Mouse (Mus musculus) midbrain, embryonic 13.5 days (tissue): ENCODE measurements around the gene Cdip1. TPM values are rescaled to one million over a fixed set of nuclear protein-coding genes. Genes with fewer than 3 reads are reported as not detected.
"Not testable (repeated sequence)": the region's sequence is repeated elsewhere in the genome, so short reads cannot be mapped to it uniquely, and the experiment has no call there.

Experiments
- ATAC-seq: fragments of 200-750 bp; cut with Nextera tagmentation; 2 replicates; pipeline ENCODE4 v1.8.0; 2017; ENCODE audit warnings: mild to moderate bottlenecking, moderate TSS enrichment, moderate library complexity
- H3K27ac ChIP-seq: fragments of 300-500 bp; sonication (generic); 2 replicates; pipeline ENCODE4 v1.5.1; 2015; ENCODE audit warnings: inconsistent platforms, mild to moderate bottlenecking, moderate library complexity
- H3K27me3 ChIP-seq: fragments of 300-500 bp; sonication (generic); 2 replicates; pipeline ENCODE4 v1.6.1; 2015; ENCODE audit warnings: mild to moderate bottlenecking, inconsistent platforms
- H3K36me3 ChIP-seq: fragments of 300-500 bp; sonication (generic); 2 replicates; pipeline ENCODE4 v1.6.1; 2015; ENCODE audit warnings: mild to moderate bottlenecking, inconsistent platforms
- H3K4me1 ChIP-seq: fragments of 300-500 bp; sonication (generic); replicated peaks from 2 replicates; pipeline ENCODE4 v1.6.1; 2015; ENCODE audit warnings: inconsistent platforms
- H3K4me2 ChIP-seq: fragments of 300-500 bp; sonication (generic); replicated peaks from 2 replicates; pipeline ENCODE4 v1.6.1; 2015; ENCODE audit warnings: moderate library complexity, mild to moderate bottlenecking, inconsistent platforms
- H3K4me3 ChIP-seq: fragments of 300-500 bp; sonication (generic); replicated peaks from 2 replicates; pipeline ENCODE4 v1.5.1; 2015; ENCODE audit warnings: mild to moderate bottlenecking, inconsistent platforms
- H3K9ac ChIP-seq: fragments of 300-500 bp; sonication (generic); replicated peaks from 2 replicates; pipeline ENCODE4 v1.6.1; 2015; ENCODE audit warnings: mild to moderate bottlenecking, inconsistent platforms
- H3K9me3 ChIP-seq: fragments of 300-500 bp; sonication (generic); 2 replicates; pipeline ENCODE4 v1.6.1; 2016; ENCODE audit warnings: mild to moderate bottlenecking, inconsistent platforms
- whole genome bisulfite sequencing: fragments of 180-500 bp; shearing (Covaris S2); methylation state at CpG from one replicate; pipeline ENCODE4 v1.1.7; 2015; 5-methylcytosine and 5-hydroxymethylcytosine counted together
- polyA plus RNA-seq: library from polyadenylated mRNA; unstranded; fragments of >200 nt; fragmentation: Nextera tagmentation; extraction: Ambion mirVana; gene quantifications from 2 replicates; pipeline ENCODE4 v1.2.1, GENCODE M21; 2015

Gene Cdip1
- 108 and 109 TPM in 2 replicates for polyA plus RNA-seq

DNA sequence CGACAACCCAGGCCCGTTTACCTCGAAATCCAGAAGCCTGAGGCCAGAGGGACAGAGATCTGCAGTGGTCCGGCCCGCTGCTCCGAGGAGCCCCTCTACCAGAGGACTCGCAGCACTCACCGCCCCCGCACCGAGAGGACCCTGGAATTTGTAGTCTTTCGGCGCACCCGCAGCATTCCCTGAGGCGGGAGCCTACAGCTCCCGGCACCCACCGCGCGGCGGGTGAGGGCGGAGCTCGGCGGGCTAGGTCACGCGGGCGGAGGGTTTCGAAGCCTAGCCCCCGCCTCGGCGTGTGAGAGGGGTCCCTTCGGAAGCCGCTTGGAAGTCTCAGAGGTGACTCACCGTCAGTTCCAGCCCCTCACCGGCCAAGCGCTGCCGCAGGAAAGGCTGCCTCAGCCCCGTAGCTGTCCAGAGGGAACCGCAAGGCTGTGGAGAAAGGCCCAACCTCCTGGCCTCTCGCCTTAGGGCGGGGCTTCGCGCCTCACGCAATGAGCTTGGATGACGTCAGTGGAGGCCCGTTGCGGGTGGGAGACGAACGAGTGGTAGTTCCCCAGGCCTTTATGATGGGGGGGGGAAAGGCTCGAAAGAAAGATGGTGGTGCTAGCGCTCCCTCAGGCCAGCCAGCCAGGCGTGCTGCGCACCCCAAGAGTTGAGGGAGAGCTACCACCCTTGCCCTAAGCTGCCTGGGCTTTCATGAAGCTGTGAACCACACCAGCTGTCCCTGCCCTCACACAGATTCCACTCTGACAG is at the start of gene Cdip1:
TSS of gene Cdip1 (minus strand) at position 483 of the 750 bp plus-strand sequence.
- Histone ChIP-seq H3K9me3 (no peaks in the 10 kb centered on the region), H3K4me2 (peak within 1 kb of the TSS; percentile 91), H3K27ac (peak within 1 kb of the TSS; percentile 98), H3K36me3 (no peaks in the 10 kb centered on the region), H3K4me3 (peak within 1 kb of the TSS; percentile 60), H3K9ac (peak within 1 kb of the TSS; percentile 89), H3K27me3 (no peaks in the 10 kb centered on the region), H3K4me1 (peaks cover 45% of the 10 kb centered on the region)
- ATAC-seq: peak; percentile 99
- WGBS: under 1% methylated on average over 51 of the region's 51 CpGs

DNA sequence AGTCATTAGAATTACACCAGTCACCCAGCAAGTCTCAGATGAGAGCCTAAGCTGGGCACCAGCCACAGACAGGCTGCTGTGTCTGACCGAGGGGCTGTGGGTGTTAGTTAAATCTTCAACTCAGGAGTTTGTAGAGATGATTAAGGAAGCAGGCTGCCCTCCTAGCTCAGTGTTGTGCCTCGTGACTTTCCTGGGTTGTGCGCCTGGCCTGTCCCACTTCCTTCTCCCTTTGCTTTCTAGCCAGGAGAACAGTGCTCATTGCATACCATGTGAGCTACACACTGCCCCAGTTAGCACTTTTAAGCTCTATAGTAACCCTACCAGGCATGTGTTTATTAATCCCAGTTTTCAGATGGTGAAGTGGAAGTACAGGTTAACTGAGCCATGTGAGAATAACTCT is 49.5 kb upstream of the Cdip1 start:
- Histone ChIP-seq H3K9me3 (no peaks in the 10 kb centered on the region), H3K36me3 (no peaks in the 10 kb centered on the region), H3K27me3 (no peaks in the 10 kb centered on the region), H3K4me2 (no peak overlapping the region), H3K27ac (no peak overlapping the region), H3K4me1 (no peaks in the 10 kb centered on the region), H3K4me3 (no peak overlapping the region), H3K9ac (no peak overlapping the region)
- no peak for ATAC-seq
- WGBS: 93% methylated on average over 3 of the region's 3 CpGs

DNA sequence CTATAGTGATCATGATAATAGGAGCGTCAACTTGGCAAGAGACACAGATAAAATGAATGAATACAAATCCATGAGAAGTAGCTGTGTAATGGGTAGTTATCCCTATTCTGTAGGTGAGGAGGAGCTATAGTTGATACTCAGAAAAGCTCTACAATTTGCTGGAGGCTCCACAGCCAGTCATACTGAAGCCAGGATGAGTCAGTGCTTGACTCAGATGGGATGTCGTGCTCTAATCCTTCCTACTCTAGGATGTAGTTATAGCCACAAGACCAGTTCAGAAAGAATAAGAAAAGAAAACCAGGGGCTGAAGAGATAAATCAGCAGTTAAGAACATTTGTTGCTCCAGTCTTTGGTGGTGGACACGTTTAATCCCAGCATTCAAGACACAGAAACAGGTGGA is 47.5 kb upstream of the Cdip1 start:
- Histone ChIP-seq H3K4me3 (no peak overlapping the region), H3K9me3 (no peaks in the 10 kb centered on the region), H3K27me3 (no peaks in the 10 kb centered on the region), H3K27ac (no peak overlapping the region), H3K9ac (no peak overlapping the region), H3K4me2 (no peak overlapping the region), H3K4me1 (no peaks in the 10 kb centered on the region), H3K36me3 (no peaks in the 10 kb centered on the region)
- ATAC-seq: no peak
- 79% methylated on average over 3 of the region's 3 CpGs for WGBS

DNA sequence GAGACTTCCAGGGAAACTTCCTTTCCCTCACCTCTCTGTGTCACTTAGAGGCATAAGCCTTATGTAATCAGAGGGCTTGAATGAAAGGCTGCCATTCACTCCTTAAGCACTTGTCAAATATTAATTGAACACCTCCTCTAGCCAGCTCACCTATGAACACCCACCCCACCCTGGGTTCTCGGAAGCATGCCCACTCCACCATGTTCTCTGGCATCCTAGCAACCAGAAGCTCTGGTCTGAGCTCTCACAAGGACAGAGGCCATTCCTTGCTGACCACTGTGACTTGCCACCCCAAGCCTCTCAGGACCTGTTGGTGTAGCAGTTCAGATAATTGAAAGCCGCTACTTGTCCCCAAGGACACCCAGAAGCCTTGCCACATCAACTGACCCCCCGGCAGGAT is 45.1 kb upstream of the Cdip1 start, which contains the start of gene 4930562C15Rik:
TSS of gene 4930562C15Rik (plus strand) at position 226 of the 400 bp plus-strand sequence.
- Histone ChIP-seq H3K4me2 (no peak within 1 kb of the TSS), H3K27ac (no peak within 1 kb of the TSS), H3K4me1 (no peaks in the 10 kb centered on the region), H3K4me3 (no peak within 1 kb of the TSS), H3K9ac (no peak within 1 kb of the TSS), H3K27me3 (no peaks in the 10 kb centered on the region), H3K9me3 (no peaks in the 10 kb centered on the region), H3K36me3 (no peaks in the 10 kb centered on the region)
- no peak for ATAC-seq
- 85% methylated on average over 3 of the region's 3 CpGs for WGBS

DNA sequence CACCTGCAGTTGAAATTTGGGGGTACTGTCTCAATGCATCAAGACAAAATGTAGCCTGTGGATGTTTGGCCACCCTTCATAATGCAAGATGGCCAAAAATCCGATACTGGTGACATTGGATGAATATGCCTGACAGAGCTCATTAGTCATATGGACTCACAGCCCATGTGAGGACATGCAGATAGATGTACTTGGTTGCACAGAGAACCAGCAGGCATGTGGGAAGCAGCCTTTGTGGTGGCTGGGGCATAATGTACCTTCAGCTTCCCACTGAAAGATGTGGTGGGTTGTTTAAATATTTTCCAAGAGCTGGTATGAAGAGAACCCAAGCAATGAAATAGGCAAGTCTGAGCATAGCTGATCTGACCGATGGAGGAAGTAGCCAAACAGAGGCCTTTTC is 43.8 kb upstream of the Cdip1 start:
- Histone ChIP-seq H3K36me3 (no peaks in the 10 kb centered on the region), H3K4me1 (no peaks in the 10 kb centered on the region), H3K27me3 (no peaks in the 10 kb centered on the region), H3K9ac (no peak overlapping the region), H3K27ac (no peak overlapping the region), H3K4me3 (no peak overlapping the region), H3K4me2 (no peak overlapping the region), H3K9me3 (no peaks in the 10 kb centered on the region)
- ATAC-seq: no peak
- 75% methylated on average over 2 of the region's 2 CpGs for WGBS

DNA sequence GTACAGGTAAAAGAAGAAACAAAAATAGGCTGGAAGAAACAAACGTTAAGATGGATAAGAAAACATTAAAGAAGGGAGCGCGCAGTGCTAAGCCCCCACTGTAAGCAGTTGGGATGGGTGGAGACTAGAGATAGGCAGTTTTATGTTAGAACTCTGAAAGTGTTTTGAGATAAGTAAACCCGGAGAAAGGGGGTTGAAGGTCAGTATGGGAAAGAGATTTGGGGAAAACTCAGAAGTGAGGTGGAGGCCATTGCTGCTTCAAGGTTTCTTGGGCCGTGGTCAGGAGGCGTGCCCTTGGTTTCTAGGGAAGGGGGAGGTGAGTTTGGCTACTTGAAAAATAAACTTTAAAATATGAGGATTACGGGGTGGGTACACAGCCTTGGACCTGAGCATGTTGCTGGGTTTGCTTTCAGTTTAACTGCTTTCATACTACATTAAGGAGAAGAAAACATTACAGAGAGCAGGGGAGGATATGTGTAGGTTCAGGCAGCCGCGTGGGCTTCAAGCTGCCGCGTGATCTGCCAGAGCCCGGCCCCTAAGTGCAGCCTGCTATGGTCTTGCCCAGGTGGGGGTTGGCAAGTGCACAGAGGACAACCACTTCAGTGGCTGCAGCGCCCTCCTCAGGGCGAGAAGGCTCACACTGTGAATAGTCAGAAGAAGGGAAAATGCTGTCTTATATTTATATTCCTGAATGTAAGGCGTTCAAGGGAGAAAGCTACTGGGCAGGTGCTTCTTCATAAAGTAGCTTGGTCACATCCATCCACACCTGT is 41.7 kb upstream of the Cdip1 start:
- Histone ChIP-seq H3K36me3 (no peaks in the 10 kb centered on the region), H3K4me1 (no peaks in the 10 kb centered on the region), H3K9ac (no peak overlapping the region), H3K9me3 (no peaks in the 10 kb centered on the region), H3K27ac (no peak overlapping the region), H3K27me3 (no peaks in the 10 kb centered on the region), H3K4me2 (no peak overlapping the region), H3K4me3 (no peak overlapping the region)
- ATAC-seq: no peak
- 75% methylated on average over 15 of the region's 15 CpGs for WGBS

DNA sequence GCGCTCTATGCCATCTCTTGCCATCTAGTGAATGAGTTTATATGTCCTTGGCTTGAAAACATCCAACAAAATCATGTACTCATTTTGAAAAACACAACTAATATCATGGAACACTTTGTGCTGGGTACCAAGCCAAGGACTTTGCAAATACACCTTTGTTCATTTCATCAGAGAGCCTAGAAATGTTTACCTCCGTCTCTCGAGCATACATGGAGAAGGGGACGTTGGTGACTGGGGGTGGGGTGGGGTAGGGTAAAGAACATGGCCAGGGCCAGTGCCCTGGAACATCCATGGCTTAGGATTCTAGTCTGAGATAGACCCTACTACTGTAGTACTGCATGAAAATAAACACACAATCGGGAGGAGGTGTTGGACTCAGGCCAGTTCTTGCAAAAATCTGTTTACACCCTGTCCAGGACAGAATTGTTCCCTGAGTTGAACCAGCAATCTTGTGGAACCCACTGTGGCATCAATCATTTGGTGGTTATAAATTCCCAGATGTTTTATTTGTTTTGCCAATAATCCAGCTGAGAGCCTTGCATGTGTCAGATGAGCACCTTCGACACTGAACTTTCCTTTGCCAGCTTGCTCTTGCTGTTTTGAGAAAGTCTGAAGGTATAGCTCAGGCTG is 39.3 kb upstream of the Cdip1 start:
- no peaks in the 10 kb centered on the region for H3K36me3 ChIP-seq
- H3K27me3 ChIP-seq: no peaks in the 10 kb centered on the region
- 89% methylated on average over 6 of the region's 6 CpGs for WGBS
- no peaks in the 10 kb centered on the region for H3K4me1 ChIP-seq
- H3K9me3 ChIP-seq: no peaks in the 10 kb centered on the region
- no peak overlapping the region for H3K27ac ChIP-seq
- H3K4me3 ChIP-seq: no peak overlapping the region
- H3K4me2 ChIP-seq: no peak overlapping the region
- no peak for ATAC-seq
- no peak overlapping the region for H3K9ac ChIP-seq

DNA sequence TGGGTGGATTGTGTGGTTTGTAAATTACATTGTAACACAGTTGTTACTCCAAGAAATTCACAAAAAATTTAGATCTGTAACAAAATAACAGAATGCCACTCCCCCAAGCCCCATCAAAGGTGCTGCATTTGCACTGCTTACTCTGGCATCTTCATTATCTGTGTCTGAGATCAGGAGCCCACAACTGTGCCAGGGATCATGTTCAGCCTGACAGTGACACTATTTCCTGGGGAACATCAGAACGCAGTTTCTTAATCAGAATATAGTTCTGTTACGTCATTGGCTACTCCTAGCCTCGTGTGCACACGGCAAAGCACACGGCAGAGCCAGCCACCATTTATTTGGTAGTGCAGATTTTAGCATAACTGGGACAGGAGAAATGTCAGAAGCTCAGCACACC is 37.5 kb upstream of the Cdip1 start:
- Histone ChIP-seq H3K27ac (no peak overlapping the region), H3K4me1 (no peaks in the 10 kb centered on the region), H3K36me3 (no peaks in the 10 kb centered on the region), H3K27me3 (no peaks in the 10 kb centered on the region), H3K4me3 (no peak overlapping the region), H3K4me2 (no peak overlapping the region), H3K9me3 (no peaks in the 10 kb centered on the region), H3K9ac (no peak overlapping the region)
- ATAC-seq: no peak
- 92% methylated on average over 5 of the region's 5 CpGs for WGBS

DNA sequence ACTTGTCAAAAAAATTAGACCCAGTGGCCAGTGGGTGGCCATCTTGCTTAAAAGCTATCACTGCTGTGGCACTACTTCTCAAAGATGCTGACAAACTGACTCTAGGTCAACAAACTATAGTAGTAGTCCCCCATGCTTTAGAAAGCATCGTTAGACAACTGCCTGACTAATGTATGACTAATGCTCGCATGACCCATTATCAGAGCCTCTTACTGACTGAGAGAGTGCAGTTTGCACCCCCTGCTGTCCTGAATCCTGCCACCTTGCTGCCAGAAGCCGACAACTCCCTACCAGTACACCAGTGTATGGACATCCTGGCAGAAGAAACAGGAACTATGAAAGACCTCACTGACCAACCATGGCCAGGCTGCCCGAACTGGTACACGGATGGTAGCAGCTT is 34.4 kb upstream of the Cdip1 start:
- ATAC-seq, H3K36me3 ChIP-seq, H3K4me2 ChIP-seq, H3K4me3 ChIP-seq, H3K9ac ChIP-seq, H3K4me1 ChIP-seq, H3K27me3 ChIP-seq, H3K27ac ChIP-seq, H3K9me3 ChIP-seq: not testable (repeated sequence)
- 84% methylated on average over 5 of the region's 5 CpGs for WGBS

DNA sequence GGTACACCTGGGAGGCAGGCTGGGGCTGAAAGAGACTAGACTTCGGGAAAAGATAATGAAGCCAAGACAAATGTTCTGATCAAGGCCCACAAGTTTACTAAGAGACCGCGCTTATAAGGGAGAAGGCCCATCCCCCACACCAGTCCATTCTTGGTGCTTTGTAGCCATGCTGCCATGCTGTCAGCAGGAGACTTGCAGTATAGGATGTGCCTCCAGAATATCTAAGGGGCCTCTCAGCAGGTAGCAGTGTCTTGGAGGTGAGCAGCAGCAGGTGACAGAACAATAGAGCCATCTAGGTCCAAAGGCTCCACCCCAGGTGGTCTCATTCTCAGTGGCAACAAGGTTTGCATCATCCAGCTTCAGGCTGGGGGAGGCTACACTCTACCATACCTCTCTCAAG is 28.3 kb upstream of the Cdip1 start:
- H3K9me3 ChIP-seq: peaks cover 5% of the 10 kb centered on the region; the same call in 1 of the 2 replicates
- no peak overlapping the region for H3K9ac ChIP-seq
- no peak overlapping the region for H3K4me2 ChIP-seq
- H3K36me3 ChIP-seq: no peaks in the 10 kb centered on the region
- H3K27me3 ChIP-seq: no peaks in the 10 kb centered on the region
- no peaks in the 10 kb centered on the region for H3K4me1 ChIP-seq
- H3K27ac ChIP-seq: no peak overlapping the region
- no peak overlapping the region for H3K4me3 ChIP-seq
- no peak for ATAC-seq
- 89% methylated on average over 3 of the region's 3 CpGs for WGBS

DNA sequence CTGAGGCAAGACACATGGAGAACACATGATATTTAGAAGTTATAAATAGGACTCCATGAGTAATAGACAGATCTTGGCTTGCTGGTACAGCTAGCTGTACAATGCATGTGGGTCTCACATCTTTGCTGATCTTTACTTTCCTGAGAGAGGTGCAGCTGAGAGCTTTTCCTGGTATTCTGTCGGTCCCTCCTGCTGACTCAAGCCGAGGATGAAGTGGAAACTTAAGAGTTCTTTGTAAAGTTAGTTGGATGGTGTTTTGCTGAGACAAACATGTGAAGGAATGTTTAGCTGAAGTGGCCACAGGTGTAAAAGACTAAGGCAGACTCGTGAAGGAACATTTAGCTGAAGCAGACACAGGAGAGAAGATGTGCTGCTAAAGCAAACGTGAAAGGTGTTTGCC is 6.5 kb upstream of the Cdip1 start:
- Histone ChIP-seq H3K4me2 (no peak overlapping the region), H3K36me3 (no peaks in the 10 kb centered on the region), H3K4me1 (no peaks in the 10 kb centered on the region), H3K9ac (no peak overlapping the region), H3K9me3 (no peaks in the 10 kb centered on the region), H3K4me3 (no peak overlapping the region), H3K27ac (no peak overlapping the region), H3K27me3 (no peaks in the 10 kb centered on the region)
- WGBS: 85% methylated on average over 4 of the region's 4 CpGs
- ATAC-seq: no peak

DNA sequence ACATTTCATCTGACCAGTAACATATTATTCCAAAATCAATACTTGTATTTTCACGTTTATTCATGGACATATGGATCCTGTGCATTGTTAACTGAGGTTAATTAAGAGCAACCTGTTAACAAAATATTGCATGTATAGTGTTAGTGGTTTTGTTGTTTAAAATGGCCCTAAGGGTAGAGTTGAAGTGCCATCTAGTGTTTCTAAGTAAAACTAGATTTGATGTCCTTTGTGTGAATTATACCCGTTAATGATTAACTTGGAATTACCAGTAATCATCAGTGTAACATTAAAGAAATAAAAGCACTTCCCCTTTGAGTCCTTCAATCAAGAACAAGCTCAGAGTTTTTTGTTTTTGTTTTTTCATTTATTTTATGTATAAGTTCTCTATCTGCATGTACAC is 1.2 kb upstream of the Cdip1 start:
- 67% methylated on average over 2 of the region's 2 CpGs for WGBS
- Histone ChIP-seq H3K9ac (no peak overlapping the region), H3K27me3 (no peaks in the 10 kb centered on the region), H3K27ac (no peak overlapping the region), H3K4me3 (no peak overlapping the region), H3K4me1 (peaks cover 33% of the 10 kb centered on the region), H3K9me3 (no peaks in the 10 kb centered on the region), H3K36me3 (no peaks in the 10 kb centered on the region), H3K4me2 (no peak overlapping the region)
- ATAC-seq: no peak
